Mouse (Mus musculus) cerebellum, adult 2 months (tissue): ENCODE data around the gene Pds5a.

ENCODE experiments used
- CTCF ChIP-seq: fragments of 200-500 bp; IDR thresholded peaks from 2 replicates; pipeline ENCODE4 v1.5.1; 2011; ENCODE audit warnings: low read depth, mild to moderate bottlenecking, control low read depth, low read length, moderate library complexity, borderline replicate concordance; ENCODE audit not compliant: insufficient read depth
- POLR2A ChIP-seq: fragments of 200-500 bp; IDR thresholded peaks from 2 replicates; pipeline ENCODE4 v1.6.1; 2011; ENCODE audit warnings: low read length, control low read depth, borderline replicate concordance; ENCODE audit not compliant: insufficient read depth

- no peak for TF ChIP-seq CTCF
- TF ChIP-seq POLR2A, result no peak
Observed at GRCm38 (mm10) chr5:65672162-65672561, 25.9 kb downstream of the Pds5a start.
